Mouse (Mus musculus) neutrophil, adult 59 days (primary cell): Measurements from ENCODE around the gene Drg2. TPM values are rescaled to one million over a fixed set of nuclear protein-coding genes. Genes with fewer than 3 reads are reported as not detected.

Experiments
- total RNA-seq, 2 experiments: library from RNA; stranded (reverse); gene quantifications; 1 replicate in 1 of 2; 2 replicates in 1 of 2; pipeline ENCODE4 v1.2.4; 2023

The Drg2 gene
- total RNA-seq, result 10 to 100 TPM; 20.7 to 27.0 TPM

DNA sequence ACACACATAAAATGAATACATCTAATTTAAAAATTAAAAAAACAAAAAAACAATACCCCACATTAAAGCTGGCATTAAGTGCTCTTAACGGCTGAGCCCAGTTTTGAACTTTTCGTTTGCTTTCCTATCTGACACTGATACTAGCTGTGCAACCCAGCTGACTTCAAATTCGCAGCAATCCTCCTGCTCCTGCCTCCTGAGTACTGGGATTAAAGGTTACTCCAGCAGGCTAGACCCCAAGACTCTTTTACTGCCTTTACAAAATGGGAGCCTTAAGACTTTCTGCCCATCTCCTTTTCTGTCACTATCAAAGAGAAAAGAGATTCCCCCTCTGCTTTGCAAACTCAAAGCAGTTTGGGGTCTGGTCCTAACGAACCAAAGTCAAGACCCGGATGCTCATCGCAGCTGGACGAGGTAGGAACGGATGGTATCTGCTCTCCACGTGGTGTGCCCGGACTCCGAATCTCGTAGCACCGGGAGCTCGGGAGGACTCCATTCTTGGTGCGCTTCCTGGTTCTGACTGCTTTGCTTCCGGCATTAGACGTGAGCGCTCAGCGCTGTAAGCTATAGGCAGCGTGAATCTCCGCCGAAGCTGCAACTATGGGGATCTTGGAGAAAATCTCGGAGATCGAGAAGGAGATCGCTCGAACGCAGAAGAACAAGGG is at the start of gene Drg2:
Gene Drg2 (plus strand): TSS at position 512 of the 665 bp plus-strand sequence.

DNA sequence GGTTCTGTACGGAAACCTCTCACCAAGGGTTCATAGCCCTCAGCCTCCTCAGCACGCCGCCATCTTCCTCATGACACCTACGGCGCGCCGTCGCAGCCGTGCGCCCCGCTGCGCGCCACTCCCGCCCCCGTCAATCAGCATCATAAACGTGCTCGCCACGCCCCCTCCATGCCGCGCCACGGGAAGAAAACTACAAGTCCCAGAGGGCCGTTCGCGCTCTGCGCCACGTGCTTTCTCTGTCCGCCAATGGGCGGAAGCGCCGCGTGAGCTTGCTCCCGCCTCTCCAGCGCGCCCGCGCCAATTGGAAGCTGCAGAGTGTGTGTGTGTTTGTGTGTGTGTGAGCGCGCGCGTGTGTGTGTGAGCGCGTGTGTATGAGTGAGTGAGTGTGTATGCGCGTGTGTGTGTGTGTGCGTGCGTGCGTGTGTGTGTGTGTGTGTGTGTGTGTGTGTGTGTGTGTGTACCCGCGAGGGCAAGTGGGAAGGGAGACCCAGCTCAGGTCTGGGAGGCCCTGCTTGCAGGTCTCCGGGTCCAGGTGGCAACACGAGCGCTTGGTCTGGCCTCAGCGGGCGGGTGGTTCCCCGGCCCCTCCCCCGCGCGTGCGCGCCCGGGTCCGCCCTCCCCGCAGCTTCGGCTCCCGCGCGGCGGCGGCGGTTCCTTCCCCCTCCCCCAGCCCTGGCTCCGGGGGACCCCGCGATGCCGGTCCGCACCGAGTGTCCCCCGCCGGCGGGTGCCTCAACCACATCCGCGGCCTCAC is 37.3 kb upstream of the Drg2 start, which contains the start of gene Gid4:
Gene Gid4 (plus strand): TSS at position 183 of the 754 bp plus-strand sequence.

DNA sequence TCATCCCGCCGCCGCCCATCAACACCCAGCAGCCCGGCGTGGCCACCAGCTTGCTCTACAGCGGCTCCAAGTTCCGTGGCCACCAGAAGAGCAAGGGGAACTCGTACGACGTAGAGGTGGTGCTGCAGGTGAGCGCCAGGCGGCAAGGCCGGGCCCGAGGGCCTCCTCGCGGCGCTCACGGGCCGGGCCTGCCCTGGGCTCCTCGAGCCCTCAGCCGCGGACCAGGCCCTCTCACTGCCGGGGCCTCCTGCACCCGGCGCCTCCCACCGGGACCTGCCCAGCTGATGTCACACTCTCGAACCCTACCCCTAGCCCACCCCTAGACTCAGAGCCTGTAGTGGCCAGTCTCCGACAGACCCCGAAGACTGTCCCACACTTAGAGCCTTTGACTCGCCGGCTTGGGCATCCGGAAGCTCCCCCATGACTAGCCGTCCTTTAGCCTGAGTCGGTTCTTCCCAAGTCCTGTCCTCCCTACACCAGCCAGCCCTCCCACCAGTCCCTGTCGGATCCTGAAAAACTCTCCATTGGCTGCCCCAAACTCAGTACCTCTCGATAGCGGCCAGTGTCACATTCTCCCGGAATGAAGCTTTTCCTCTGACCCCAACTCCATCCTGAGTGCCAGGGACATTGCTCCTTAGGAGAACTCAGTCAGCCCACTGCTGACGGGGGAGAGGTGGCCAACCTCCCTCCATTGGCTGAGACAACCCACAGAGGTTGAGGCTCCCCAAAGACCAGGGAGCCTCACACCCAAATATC is 36.5 kb upstream of the Drg2 start, which contains the start of gene Atpaf2:
Gene Atpaf2 (minus strand): TSS at position 741 of the 756 bp plus-strand sequence.

DNA sequence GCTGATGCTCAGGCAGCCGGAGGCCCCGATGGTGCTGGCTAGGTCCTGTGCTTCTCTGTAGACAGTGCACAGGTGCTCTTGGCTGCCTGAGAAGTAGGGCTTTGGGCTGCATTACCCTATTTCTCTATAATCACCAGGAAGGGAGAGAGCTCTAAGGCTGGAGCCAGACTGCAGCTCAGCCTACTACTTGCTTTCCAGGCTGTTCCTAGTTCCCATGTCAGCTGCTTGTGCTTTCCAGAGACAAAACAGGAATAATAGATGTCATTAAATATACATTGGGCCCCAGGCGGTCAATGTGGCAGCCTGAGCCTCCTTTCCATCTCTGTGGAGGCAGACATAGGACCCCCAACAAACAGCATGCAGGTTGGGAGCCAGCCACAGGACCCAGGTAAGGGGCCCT is 14.6 kb downstream of the Drg2 start, which contains the start of gene Myo15:
Gene Myo15 (plus strand): TSS at position 301 of the 400 bp plus-strand sequence.

Other genes starting within 250 kb of the Drg2 start
- 10 to 100 TPM; 47.3 to 50.4 TPM for gene Srebf1, start 232.0 kb upstream of the Drg2 start, total RNA-seq
- 10 to 100 TPM; 12.3 to 13.2 TPM for gene Tom1l2, start 101.7 kb upstream of the Drg2 start, total RNA-seq
- under 1 TPM; 0.18 to 0.24 TPM for gene Drc3, start 101.3 kb upstream of the Drg2 start, total RNA-seq
- gene Gid4, start 37.4 kb upstream of the Drg2 start, total RNA-seq, result 1 to 10 TPM; 7.0 to 8.1 TPM
- 10 to 100 TPM; 12.2 to 18.6 TPM for gene Atpaf2, start 36.1 kb upstream of the Drg2 start, total RNA-seq
- under 1 TPM; 0.33 to 0.35 TPM for gene Myo15, start 14.7 kb downstream of the Drg2 start, total RNA-seq
- 10 to 100 TPM; 36.0 to 39.2 TPM for gene Alkbh5, start 81.8 kb downstream of the Drg2 start, total RNA-seq
- 10 to 100 TPM; 13.8 to 15.8 TPM for gene Llgl1, start 245.1 kb downstream of the Drg2 start, total RNA-seq